Mouse (Mus musculus): ENCODE measurements at regions not wholly inside any gene's neighbourhood (a gene's known extent, or its start where the extent isn't known, plus 50 kb on each side); places are given as distances from the start of the nearest gene placed in this dataset.

DNA sequence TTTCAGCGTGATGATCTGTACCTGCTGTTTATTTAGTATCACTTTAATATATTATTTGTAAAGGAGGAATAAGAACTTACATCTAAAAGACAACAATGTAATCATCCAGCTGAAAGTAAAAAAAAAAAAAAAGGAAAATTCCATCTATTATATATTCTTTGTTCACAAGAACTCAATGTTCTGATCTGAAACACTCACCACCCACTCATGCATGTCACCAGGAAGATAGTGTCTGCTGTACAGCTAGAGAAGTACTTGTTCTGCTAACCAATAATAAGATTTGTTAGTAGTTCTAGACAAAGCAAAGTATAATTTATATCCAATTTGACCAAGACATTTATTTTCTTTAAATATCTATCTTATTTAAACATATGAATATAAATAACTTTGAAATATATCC is 189.3 kb upstream of the Slitrk5 start:
- no peak for DNase-seq (ENCODE audit: low spot score in 2 of 2)

- peak in 1 of 2 experiments; percentile 10 for DNase-seq (ENCODE audit: low spot score in 2 of 2)
Observed at GRCm38 (mm10) chr14:111486912-111487311, 188.0 kb upstream of the Slitrk5 start.

Data from right cerebral cortex, postnatal 36 days (tissue).